Mouse (Mus musculus): Measurements from ENCODE around the gene Fam129a.

DNA sequence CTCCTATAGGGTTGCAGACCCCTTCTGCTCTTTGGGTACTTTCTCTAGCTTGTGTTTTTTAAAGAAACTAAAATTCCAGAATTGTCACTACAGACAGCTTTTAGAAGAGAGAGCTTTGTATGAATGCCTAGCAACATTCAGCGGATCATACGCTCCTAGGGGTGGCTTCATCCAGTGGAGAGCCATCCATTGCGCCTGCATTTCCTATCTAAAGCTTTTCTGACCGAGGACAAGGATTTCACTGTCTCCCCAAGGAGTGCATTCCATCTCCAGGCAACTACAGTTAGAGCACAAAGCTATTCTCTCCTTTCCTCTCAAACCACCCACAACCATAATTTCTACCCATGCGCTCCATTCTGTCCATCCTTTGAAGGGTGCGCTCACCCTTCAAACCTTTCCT, 155.4 kb downstream of the Fam129a start:
- no peak for TF ChIP-seq CTCF (IDR thresholded peaks at IDR 0.05; ENCODE audit: borderline replicate concordance, control insufficient read depth, extremely low read depth, insufficient read depth, low read length, poor library complexity)
- TF ChIP-seq POLR2A (IDR thresholded peaks at IDR 0.05; ENCODE audit: control insufficient read depth, extremely low read depth, insufficient read depth, low read length, poor library complexity), result no peak

Data from thymus, adult 2 months (tissue).